Mouse (Mus musculus) liver, embryonic 11.5 days (tissue): Measurements from ENCODE around the gene Deup1. TPM values are rescaled to one million over a fixed set of nuclear protein-coding genes. Genes with fewer than 3 reads are reported as not detected.

Experiments used
- ATAC-seq: fragments of 200-750 bp; cut with Nextera tagmentation; replicated peaks from 2 replicates; pipeline ENCODE4 v1.8.0; 2017; ENCODE audit warnings: moderate number of reproducible peaks, mild to moderate bottlenecking, moderate TSS enrichment, moderate library complexity; ENCODE audit not compliant: low FRiP score
- DNase-seq: peaks from one replicate; pipeline ENCODE4 v3.0.0-alpha.2; 2017; ENCODE audit warnings: low spot score
- H3K27ac ChIP-seq: fragments of 300-500 bp; sonication (generic); 2 replicates; pipeline ENCODE4 v1.5.1; 2014; ENCODE audit warnings: mild to moderate bottlenecking, low read depth, low read length, control low read depth
- H3K27me3 ChIP-seq: fragments of 300-500 bp; sonication (generic); replicated peaks from 2 replicates; pipeline ENCODE4 v1.6.1; 2014; ENCODE audit warnings: low read length, mixed read lengths; ENCODE audit not compliant: control insufficient read depth, insufficient read depth
- H3K36me3 ChIP-seq: fragments of 300-500 bp; sonication (generic); 2 replicates; pipeline ENCODE4 v1.6.1; 2014; ENCODE audit warnings: mild to moderate bottlenecking, low read length, moderate library complexity, mixed read lengths; ENCODE audit not compliant: control insufficient read depth, insufficient read depth
- H3K4me1 ChIP-seq: fragments of 300-500 bp; sonication (generic); replicated peaks from 2 replicates; pipeline ENCODE4 v1.6.1; 2014; ENCODE audit warnings: low read length, mixed read lengths; ENCODE audit not compliant: control insufficient read depth, insufficient read depth
- H3K4me2 ChIP-seq: fragments of 300-500 bp; sonication (generic); 2 replicates; pipeline ENCODE4 v1.6.1; 2014; ENCODE audit warnings: mild to moderate bottlenecking, control low read depth, moderate library complexity
- H3K4me3 ChIP-seq: fragments of 300-500 bp; sonication (generic); 2 replicates; pipeline ENCODE4 v1.5.1; 2014; ENCODE audit warnings: low read depth, low read length, control low read depth
- H3K9ac ChIP-seq: fragments of 300-500 bp; sonication (generic); 2 replicates; pipeline ENCODE4 v1.6.1; 2014; ENCODE audit warnings: low read depth, low read length, control low read depth
- H3K9me3 ChIP-seq: fragments of 300-500 bp; sonication (generic); 2 replicates; pipeline ENCODE4 v1.6.1; 2016; ENCODE audit warnings: low read length, inconsistent platforms, mixed read lengths; ENCODE audit not compliant: control insufficient read depth
- WGBS: fragments of 180-500 bp; shearing (Covaris S2); extraction: QIAGEN DNeasy Blood & Tissue Kit; methylation state at CpG from one replicate; pipeline ENCODE4 v1.1.7; 2014; 5-methylcytosine and 5-hydroxymethylcytosine counted together
- polyA plus RNA-seq: library from polyadenylated mRNA; unstranded; fragments of >200 nt; fragmentation: Nextera tagmentation; extraction: Ambion mirVana; gene quantifications from 2 replicates; pipeline ENCODE4 v1.2.1, GENCODE M21; 2014

Deup1 gene
- polyA plus RNA-seq, 1 experiment from 2014 or later: 0.14 TPM

- H3K4me1 ChIP-seq: peaks cover 23% of the 10 kb centered on the region
- DNase-seq (no peak), ATAC-seq (no peak)
- peaks cover 2% of the 10 kb centered on the region; the same call in 1 of the 2 replicates for H3K36me3 ChIP-seq
- 64% methylated on average over 11 of the region's 11 CpGs for WGBS
- no peaks in the 10 kb centered on the region for H3K27me3 ChIP-seq
- no peak overlapping the region for H3K27ac ChIP-seq
- H3K4me2 ChIP-seq: no peak overlapping the region
- H3K4me3 ChIP-seq: no peak overlapping the region
- no peaks in the 10 kb centered on the region for H3K9me3 ChIP-seq
- no peak overlapping the region for H3K9ac ChIP-seq
These were observed 94.2 kb downstream of the Deup1 start for GRCm38 (mm10) chr9:15533336-15534070.

- Histone ChIP-seq H3K27me3 (no peaks in the 10 kb centered on the region), H3K9me3 (no peaks in the 10 kb centered on the region), H3K4me3 (no peak overlapping the region), H3K9ac (no peak overlapping the region), H3K4me1 (peaks cover 21% of the 10 kb centered on the region), H3K27ac (no peak overlapping the region), H3K36me3 (peaks cover 4% of the 10 kb centered on the region; the same call in 1 of the 2 replicates), H3K4me2 (no peak overlapping the region)
- 81% methylated on average over 5 of the region's 5 CpGs for WGBS
- ATAC-seq (no peak), DNase-seq (no peak)
These were observed 96.5 kb downstream of the Deup1 start for GRCm38 (mm10) chr9:15531204-15531603.

DNA sequence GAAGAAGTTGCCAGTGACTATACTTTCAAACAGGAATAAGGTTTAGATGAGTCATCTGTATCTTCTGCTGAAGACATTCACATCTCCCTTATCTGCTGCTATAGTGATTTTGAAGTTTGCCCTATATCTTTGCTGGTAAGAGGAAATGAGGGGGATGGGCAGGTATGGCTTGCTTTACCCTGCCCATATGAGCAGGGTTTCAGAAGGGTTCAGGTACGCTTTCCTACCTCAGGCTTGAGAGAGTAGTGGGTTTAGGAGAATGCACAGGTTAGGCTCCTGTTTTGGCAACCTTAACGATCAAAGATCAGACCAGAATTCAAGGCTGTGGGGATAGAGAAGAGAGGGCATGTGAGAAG, 97.8 kb downstream of the Deup1 start:
- Histone ChIP-seq H3K9ac (no peak overlapping the region), H3K27me3 (no peaks in the 10 kb centered on the region), H3K4me1 (peaks cover 16% of the 10 kb centered on the region), H3K4me3 (no peak overlapping the region), H3K9me3 (no peaks in the 10 kb centered on the region), H3K4me2 (no peak overlapping the region), H3K27ac (no peak overlapping the region), H3K36me3 (peaks cover 4% of the 10 kb centered on the region; the same call in 1 of the 2 replicates)
- WGBS: 85% methylated on average over 2 of the region's 2 CpGs
- DNase-seq (no peak), ATAC-seq (0 out of 2 replicates have a peak, but pooled peaks have one; percentile 5)

GRCm38 (mm10) chr9:15529275-15529964, 98.3 kb downstream of the Deup1 start:
- no peak overlapping the region for H3K4me2 ChIP-seq
- H3K36me3 ChIP-seq: peaks cover 4% of the 10 kb centered on the region; the same call in 1 of the 2 replicates
- no peaks in the 10 kb centered on the region for H3K9me3 ChIP-seq
- 66% methylated on average over 8 of the region's 8 CpGs for WGBS
- DNase-seq (no peak), ATAC-seq (no peak)
- H3K9ac ChIP-seq: no peak overlapping the region
- H3K4me3 ChIP-seq: no peak overlapping the region
- peaks cover 16% of the 10 kb centered on the region for H3K4me1 ChIP-seq
- no peak overlapping the region for H3K27ac ChIP-seq
- no peaks in the 10 kb centered on the region for H3K27me3 ChIP-seq

DNA sequence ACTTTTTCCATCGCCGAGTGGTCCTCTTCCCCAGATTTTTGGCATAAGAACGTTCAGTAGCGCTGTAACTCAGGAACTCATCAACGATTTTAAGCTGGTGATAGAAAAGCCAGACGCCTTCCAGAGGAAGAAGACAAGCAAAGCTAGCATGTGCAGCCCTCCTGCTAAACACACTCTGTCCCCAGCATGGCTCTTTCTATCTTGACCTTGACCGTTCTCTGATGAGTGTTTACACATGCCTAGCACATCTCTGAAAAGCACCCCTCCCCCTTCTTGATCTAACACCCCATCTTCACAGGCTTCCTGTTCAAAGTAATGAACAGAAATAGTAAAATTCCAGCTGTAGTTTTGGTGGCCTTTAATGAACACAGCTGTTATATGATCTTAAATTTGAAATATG, 99.4 kb downstream of the Deup1 start:
- ATAC-seq (no peak), DNase-seq (no peak)
- Histone ChIP-seq H3K9ac (no peak overlapping the region), H3K9me3 (no peaks in the 10 kb centered on the region), H3K27ac (no peak overlapping the region), H3K4me3 (no peak overlapping the region), H3K27me3 (no peaks in the 10 kb centered on the region), H3K4me1 (peaks cover 16% of the 10 kb centered on the region), H3K4me2 (no peak overlapping the region), H3K36me3 (peaks cover 4% of the 10 kb centered on the region; the same call in 1 of the 2 replicates)
- 74% methylated on average over 7 of the region's 7 CpGs for WGBS

DNA sequence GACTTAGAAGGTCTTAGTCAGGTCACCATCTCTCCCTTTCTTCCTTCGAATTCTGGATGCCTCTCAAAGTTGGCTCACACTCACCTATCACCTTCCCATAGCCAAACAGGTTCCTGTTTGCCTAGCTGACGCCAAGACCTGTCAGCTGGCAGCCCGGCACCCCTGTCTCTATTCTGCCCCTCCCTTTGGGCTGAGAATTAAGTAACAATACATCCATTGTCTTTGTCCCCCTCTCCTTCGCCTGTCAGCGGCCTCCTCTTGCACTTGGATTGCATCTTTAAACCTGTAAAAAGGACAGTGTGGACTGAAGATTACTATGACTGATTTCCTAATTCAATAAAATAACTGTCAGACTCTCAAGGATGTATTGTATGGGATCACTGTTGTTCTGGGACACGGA, 99.9 kb downstream of the Deup1 start:
- DNase-seq (no peak), ATAC-seq (no peak)
- no peak overlapping the region for H3K9ac ChIP-seq
- peaks cover 4% of the 10 kb centered on the region; the same call in 1 of the 2 replicates for H3K36me3 ChIP-seq
- H3K4me2 ChIP-seq: no peak overlapping the region
- no peak overlapping the region for H3K27ac ChIP-seq
- H3K27me3 ChIP-seq: no peaks in the 10 kb centered on the region
- peaks cover 16% of the 10 kb centered on the region for H3K4me1 ChIP-seq
- H3K9me3 ChIP-seq: no peaks in the 10 kb centered on the region
- H3K4me3 ChIP-seq: no peak overlapping the region
- WGBS: 74% methylated on average over 6 of the region's 6 CpGs

GRCm38 (mm10) chr9:15526539-15526938, 101.2 kb downstream of the Deup1 start:
- no peak overlapping the region for H3K27ac ChIP-seq
- peaks cover 16% of the 10 kb centered on the region for H3K4me1 ChIP-seq
- no peak for DNase-seq
- no peak overlapping the region for H3K4me3 ChIP-seq
- no peak overlapping the region for H3K9ac ChIP-seq
- WGBS: 76% methylated on average over 7 of the region's 7 CpGs
- H3K4me2 ChIP-seq: no peak overlapping the region
- ATAC-seq: no peak
- no peaks in the 10 kb centered on the region for H3K9me3 ChIP-seq
- H3K27me3 ChIP-seq: no peaks in the 10 kb centered on the region
- H3K36me3 ChIP-seq: peaks cover 4% of the 10 kb centered on the region; the same call in 1 of the 2 replicates

GRCm38 (mm10) chr9:15525246-15525645, 102.5 kb downstream of the Deup1 start:
- H3K9ac ChIP-seq: no peak overlapping the region
- H3K4me3 ChIP-seq: no peak overlapping the region
- no peaks in the 10 kb centered on the region for H3K9me3 ChIP-seq
- no peak overlapping the region for H3K27ac ChIP-seq
- H3K4me1 ChIP-seq: peaks cover 11% of the 10 kb centered on the region; the same call in 1 of the 2 replicates
- H3K36me3 ChIP-seq: 0 out of 2 replicates have a peak, but pooled peaks cover 2% of the 10 kb centered on the region
- no peak for ATAC-seq
- no peak overlapping the region for H3K4me2 ChIP-seq
- H3K27me3 ChIP-seq: no peaks in the 10 kb centered on the region
- DNase-seq: no peak
- WGBS: 66% methylated on average over 8 of the region's 8 CpGs
